Mouse (Mus musculus): Measurements from ENCODE around the gene Smarcb1.

- TF ChIP-seq CTCF (IDR thresholded peaks at IDR 0.05; ENCODE audit: extremely low read depth, insufficient read length, insufficient replicate concordance, low read depth, low read length) (peak; percentile 55; the same call in 1 of the 2 replicates), POLR2A (IDR thresholded peaks at IDR 0.05; ENCODE audit: low read depth, low read length) (no peak)
Measured at GRCm38 (mm10) chr10:75853452-75853851, 68.0 kb downstream of the Smarcb1 start.

Measured in small intestine, adult 2 months (tissue).